Mouse (Mus musculus) hindbrain, embryonic 12.5 days (tissue): ENCODE measurements around the gene Cdca7. TPM values are rescaled to one million over a fixed set of nuclear protein-coding genes. Genes with fewer than 3 reads are reported as not detected.

Experiments used
- ATAC-seq: fragments of 200-750 bp; cut with Nextera tagmentation; 2 replicates; pipeline ENCODE4 v1.8.0; 2017; ENCODE audit warnings: moderate TSS enrichment; ENCODE audit not compliant: low FRiP score
- H3K27ac ChIP-seq: fragments of 300-500 bp; sonication (generic); 2 replicates; pipeline ENCODE4 v1.5.1; 2016; ENCODE audit warnings: mild to moderate bottlenecking
- H3K27me3 ChIP-seq: fragments of 300-500 bp; sonication (generic); 2 replicates; pipeline ENCODE4 v1.6.1; 2016; ENCODE audit warnings: mild to moderate bottlenecking
- H3K36me3 ChIP-seq: fragments of 300-500 bp; sonication (generic); 2 replicates; pipeline ENCODE4 v1.6.1; 2016; ENCODE audit warnings: mild to moderate bottlenecking
- H3K4me1 ChIP-seq: fragments of 300-500 bp; sonication (generic); 2 replicates; pipeline ENCODE4 v1.6.1; 2016
- H3K4me2 ChIP-seq: fragments of 300-500 bp; sonication (generic); replicated peaks from 2 replicates; pipeline ENCODE4 v1.6.1; 2016; ENCODE audit warnings: mild to moderate bottlenecking
- H3K4me3 ChIP-seq: fragments of 300-500 bp; sonication (generic); 2 replicates; pipeline ENCODE4 v1.5.1; 2016; ENCODE audit warnings: mild to moderate bottlenecking
- H3K9ac ChIP-seq: fragments of 300-500 bp; sonication (generic); 2 replicates; pipeline ENCODE4 v1.6.1; 2016; ENCODE audit warnings: mild to moderate bottlenecking, moderate library complexity
- H3K9me3 ChIP-seq: fragments of 300-500 bp; sonication (generic); replicated peaks from 2 replicates; pipeline ENCODE4 v1.6.1; 2016; ENCODE audit warnings: mild to moderate bottlenecking
- WGBS: fragments of 180-500 bp; shearing (Covaris S2); methylation state at CpG from one replicate; pipeline ENCODE4 v1.1.7; 2016; 5-methylcytosine and 5-hydroxymethylcytosine counted together
- polyA plus RNA-seq: library from polyadenylated mRNA; unstranded; fragments of >200 nt; fragmentation: Nextera tagmentation; extraction: Ambion mirVana; gene quantifications from 2 replicates; pipeline ENCODE4 v1.2.1, GENCODE M21; 2016

Gene Cdca7
- polyA plus RNA-seq, 1 experiment from 2014 or later = 101 TPM

DNA sequence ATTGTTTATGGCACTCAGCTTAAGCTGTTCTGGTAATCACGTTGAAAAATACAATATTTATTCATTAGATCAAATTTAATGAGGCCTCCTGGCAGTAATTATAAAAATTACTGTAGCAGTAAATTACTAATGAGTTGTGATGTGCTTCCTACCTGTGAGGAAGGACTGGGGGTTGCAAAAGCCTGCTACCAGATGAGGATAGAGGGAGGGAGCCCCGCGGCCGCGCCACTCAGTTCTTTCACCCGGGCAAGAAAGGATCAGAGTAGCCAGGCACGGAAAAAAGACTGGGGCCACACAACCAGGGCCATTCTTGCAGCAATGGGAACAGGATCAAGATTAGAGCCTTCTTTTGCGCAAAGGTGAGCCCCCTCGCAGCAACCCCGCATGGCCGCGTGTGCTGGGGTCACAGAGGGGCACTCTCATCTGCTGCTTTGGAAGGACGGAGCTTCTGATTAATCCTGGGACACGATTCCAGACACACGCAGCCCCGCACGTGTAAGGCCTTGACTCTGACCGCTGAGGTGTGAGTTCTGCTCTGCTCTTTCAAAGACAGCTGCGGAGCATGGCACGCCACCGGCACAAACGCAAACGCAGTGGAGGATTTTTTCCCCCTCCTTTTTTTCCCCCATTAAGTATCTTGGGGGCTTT, 23.2 kb downstream of the Cdca7 start:
- Histone ChIP-seq H3K9me3 (no peaks in the 10 kb centered on the region), H3K4me1 (peaks cover 11% of the 10 kb centered on the region), H3K27me3 (peaks cover 41% of the 10 kb centered on the region), H3K4me3 (peak overlapping the region; percentile 18), H3K36me3 (no peaks in the 10 kb centered on the region), H3K27ac (no peak overlapping the region), H3K9ac (peak overlapping the region; percentile 3; the same call in 1 of the 2 replicates), H3K4me2 (peak overlapping the region; percentile 52)
- WGBS = 3% methylated on average over 23 of the region's 23 CpGs
- no peak for ATAC-seq

DNA sequence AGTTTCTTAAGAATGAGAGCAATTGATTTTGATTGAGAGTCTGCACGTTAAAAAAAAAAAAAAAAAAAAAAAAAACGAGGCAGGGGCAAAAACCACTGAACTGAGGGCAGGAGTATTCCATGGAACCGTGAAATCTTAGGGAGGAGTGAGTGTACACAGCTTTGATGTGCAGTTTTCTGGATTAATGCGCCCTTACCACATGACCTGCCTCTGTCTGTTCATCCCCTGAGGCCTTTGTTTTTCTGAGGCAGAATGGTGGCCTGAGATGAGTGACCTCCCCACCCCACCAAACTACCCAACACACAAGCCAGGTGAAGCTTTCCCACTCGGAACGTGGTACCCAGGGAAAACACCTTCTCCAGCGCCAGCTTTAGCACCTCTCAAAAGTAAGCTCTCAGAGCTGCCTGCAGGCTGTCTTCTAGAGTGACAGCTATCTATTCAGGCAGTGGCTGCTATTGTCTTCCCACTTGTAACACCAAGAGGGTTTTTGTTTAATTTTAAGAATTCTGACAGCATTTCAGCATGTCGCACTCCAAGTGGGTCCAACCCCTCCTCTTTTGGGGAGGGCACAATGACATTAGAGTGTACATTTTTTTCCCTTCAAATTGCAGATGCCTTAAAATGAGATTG, 23.9 kb downstream of the Cdca7 start:
- 14% methylated on average over 8 of the region's 8 CpGs for WGBS
- ATAC-seq = no peak
- Histone ChIP-seq H3K4me3 (no peak overlapping the region), H3K27me3 (peaks cover 41% of the 10 kb centered on the region), H3K9ac (no peak overlapping the region), H3K4me2 (peak overlapping the region; percentile 52), H3K9me3 (no peaks in the 10 kb centered on the region), H3K36me3 (no peaks in the 10 kb centered on the region), H3K4me1 (peaks cover 11% of the 10 kb centered on the region), H3K27ac (no peak overlapping the region)

DNA sequence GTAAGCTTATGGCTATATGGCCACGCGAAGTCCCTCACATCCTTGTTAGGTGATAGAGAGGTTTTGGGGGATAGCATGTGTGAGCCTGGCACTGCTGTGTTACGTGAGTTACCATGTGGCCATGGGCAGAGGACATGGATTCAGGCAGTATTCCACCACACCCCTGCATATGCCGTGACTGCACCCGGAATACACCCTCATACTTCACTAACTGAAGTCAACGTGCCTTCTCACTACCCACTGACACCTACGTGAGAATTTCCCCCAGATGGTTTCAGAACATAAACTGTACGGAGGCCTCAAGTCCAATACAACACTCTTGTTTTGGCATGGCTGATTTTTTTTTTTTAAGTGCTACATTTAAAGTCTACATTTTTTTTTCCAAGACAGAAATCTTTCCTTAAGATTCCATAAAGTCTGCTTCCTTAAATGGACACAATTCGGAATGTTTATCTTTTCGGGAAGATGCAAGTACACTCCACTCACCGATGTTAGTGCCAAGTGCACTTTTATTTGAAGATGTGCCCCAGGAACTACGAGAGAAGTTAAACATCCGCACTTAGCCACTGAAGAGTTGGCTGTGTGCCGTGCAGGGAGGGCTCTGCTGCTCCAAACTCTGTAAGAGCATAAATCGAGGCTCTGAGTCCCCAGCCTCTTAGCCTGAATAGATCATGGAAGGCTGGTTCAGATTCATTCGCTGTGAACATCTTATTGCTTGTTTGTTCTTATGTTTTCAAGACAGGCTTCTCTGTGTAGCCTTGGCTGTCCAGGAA, 26.3 kb downstream of the Cdca7 start:
- Histone ChIP-seq H3K9ac (no peak overlapping the region), H3K4me3 (no peak overlapping the region), H3K36me3 (no peaks in the 10 kb centered on the region), H3K4me1 (peaks cover 11% of the 10 kb centered on the region), H3K27ac (no peak overlapping the region), H3K9me3 (no peaks in the 10 kb centered on the region), H3K4me2 (no peak overlapping the region), H3K27me3 (peaks cover 34% of the 10 kb centered on the region)
- no peak for ATAC-seq
- WGBS = 91% methylated on average over 16 of the region's 16 CpGs

DNA sequence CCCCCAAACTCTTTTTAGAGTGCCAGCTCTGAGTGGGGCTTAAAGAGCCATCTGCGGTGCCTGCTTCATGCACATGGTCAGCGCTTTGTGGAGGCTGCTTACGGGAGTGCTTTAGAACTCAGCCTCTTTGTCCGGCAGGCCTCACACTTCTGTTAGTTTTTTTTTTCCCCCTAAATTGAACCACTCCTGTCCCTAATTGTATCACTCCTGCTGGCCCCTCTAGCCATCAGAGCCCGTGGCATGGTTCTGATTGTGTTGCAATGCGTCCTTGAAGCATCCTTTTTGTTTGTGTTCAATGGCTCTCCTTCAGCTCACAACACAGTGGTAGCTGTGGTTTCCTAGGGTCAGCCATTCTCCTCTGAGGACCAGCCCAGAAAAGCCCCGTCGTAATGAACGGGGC, 27.7 kb downstream of the Cdca7 start:
- Histone ChIP-seq H3K36me3 (no peaks in the 10 kb centered on the region), H3K4me3 (no peak overlapping the region), H3K27ac (no peak overlapping the region), H3K4me2 (no peak overlapping the region), H3K9me3 (no peaks in the 10 kb centered on the region), H3K4me1 (peaks cover 21% of the 10 kb centered on the region), H3K9ac (no peak overlapping the region), H3K27me3 (peaks cover 29% of the 10 kb centered on the region)
- WGBS = 38% methylated on average over 9 of the region's 9 CpGs
- ATAC-seq = no peak

DNA sequence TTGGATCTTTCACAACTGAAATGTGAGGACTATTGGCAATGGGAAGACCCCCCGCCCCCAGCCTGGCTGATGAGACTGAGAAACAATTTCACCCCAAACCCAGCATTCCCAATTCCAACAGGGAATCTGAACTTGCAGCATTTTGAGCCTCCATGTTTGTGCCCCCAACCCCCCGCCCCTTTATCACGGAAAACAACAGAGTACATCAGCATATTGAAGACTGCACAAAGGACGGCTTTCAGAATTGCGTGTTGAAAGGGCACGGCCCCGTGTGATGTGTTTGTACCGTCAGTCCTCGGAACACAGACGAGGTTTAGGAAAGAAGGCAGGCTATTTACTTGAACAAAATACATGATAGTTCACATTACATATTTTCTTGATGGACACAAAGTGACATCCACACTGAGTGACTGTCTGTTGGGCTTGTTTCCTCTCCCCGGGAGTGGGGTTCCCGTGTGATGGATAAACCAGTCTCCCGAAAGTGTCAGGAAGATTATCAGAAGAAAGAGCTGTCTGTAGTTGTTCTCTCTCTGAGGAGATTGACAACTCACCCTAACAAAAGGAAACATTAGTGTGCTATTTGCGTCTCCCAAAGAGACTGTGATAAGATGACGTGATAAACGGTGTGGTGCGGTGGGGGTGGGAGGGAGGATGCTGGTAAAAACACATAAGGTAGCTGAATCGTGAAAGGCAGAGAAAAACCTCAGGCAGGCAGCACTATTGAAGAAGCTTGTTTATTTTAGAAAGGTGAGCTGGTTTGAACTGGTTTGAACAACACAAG, 32.1 kb downstream of the Cdca7 start:
- Histone ChIP-seq H3K27ac (no peak overlapping the region), H3K36me3 (no peaks in the 10 kb centered on the region), H3K9ac (no peak overlapping the region), H3K4me3 (no peak overlapping the region), H3K9me3 (no peaks in the 10 kb centered on the region), H3K27me3 (peaks cover 10% of the 10 kb centered on the region), H3K4me2 (peak overlapping the region; percentile 37), H3K4me1 (peaks cover 10% of the 10 kb centered on the region; the same call in 1 of the 2 replicates)
- WGBS = 29% methylated on average over 18 of the region's 18 CpGs
- ATAC-seq = no peak

DNA sequence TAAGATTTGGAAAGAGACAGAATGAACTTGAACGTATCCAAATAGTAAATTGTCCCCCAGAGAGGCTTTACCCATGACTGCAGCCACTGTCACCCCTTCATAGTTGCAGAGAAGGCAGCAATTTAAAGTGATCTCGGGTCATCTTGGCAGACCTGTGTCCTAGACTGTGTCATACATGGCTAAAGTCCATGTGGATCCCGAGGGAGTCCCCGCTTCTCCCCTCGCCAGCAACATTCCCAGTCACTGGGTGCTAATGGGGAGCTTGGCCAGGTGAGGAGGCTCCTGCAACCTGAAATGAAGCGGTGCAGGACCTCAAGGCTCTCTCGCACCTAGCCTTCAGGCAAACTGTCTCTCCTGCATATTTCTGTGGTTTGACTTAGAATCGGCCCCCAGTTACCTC, 32.9 kb downstream of the Cdca7 start:
- H3K27me3 ChIP-seq = peaks cover 8% of the 10 kb centered on the region
- H3K36me3 ChIP-seq = no peaks in the 10 kb centered on the region
- H3K27ac ChIP-seq = no peak overlapping the region
- H3K4me3 ChIP-seq = no peak overlapping the region
- ATAC-seq = no peak
- no peak overlapping the region for H3K9ac ChIP-seq
- WGBS = 91% methylated on average over 8 of the region's 8 CpGs
- H3K4me2 ChIP-seq = no peak overlapping the region
- no peaks in the 10 kb centered on the region for H3K9me3 ChIP-seq
- peaks cover 10% of the 10 kb centered on the region; the same call in 1 of the 2 replicates for H3K4me1 ChIP-seq

DNA sequence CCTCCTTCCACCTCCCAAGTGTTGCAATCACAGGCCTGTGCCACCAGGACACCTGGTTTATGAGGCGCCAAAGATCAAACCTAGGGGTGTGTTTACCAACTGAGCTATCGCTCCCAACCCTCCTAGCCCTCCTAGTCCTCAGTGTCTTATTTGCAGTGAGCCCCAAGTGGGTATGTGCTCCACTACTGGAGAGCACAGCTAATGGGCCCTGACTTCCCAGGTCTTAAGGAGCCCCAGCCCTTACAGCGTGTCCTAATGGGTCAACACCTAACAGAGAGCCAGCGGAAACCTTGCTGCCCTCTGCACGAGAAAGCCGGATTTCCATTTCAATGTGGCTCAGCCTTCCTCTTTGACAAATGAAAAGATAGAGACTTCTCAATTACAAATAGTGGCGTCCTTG, 39.6 kb downstream of the Cdca7 start:
- WGBS = 29% methylated on average over 7 of the region's 7 CpGs
- peaks cover 9% of the 10 kb centered on the region; the same call in 1 of the 2 replicates for H3K4me1 ChIP-seq
- H3K9ac ChIP-seq = no peak overlapping the region
- H3K9me3 ChIP-seq = no peaks in the 10 kb centered on the region
- H3K27ac ChIP-seq = no peak overlapping the region
- no peak overlapping the region for H3K4me3 ChIP-seq
- ATAC-seq = no peak
- H3K27me3 ChIP-seq = peaks cover 45% of the 10 kb centered on the region
- no peak overlapping the region for H3K4me2 ChIP-seq
- no peaks in the 10 kb centered on the region for H3K36me3 ChIP-seq

DNA sequence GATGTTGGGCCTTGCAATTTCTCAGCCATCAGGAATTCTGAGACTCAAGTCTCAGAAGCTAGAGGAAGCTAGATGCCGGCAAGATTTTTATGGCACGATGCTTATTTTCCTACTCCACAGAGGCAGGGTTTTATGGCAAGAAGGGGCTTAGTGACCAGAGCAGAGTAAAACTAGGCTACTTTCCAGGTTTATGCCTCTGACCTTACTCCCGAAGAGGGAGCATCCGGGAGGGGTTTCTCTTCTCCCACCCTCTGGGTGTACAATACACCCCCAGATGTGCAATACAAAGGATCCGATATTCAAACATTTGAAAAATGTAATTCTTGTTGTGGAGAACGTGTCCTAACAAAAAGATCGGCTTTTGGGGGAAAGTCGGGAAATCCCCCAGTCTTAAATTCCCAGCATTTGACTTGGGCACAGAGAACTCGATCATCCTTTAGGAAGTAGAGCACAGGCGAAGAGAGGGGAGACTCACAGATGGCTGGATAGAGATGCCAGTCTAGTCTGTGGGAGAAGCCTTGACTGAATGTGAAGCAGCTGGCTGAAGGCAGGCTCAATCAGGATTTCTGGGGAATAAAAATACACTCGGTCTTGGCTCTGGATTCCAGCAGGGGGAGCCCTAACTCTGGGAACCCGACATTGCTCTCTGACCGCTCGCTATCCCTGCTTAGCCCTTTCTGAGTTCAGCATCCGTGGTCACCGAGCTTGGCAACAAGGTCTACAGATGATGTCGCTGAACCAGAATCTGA, 40.2 kb downstream of the Cdca7 start:
- WGBS = 17% methylated on average over 17 of the region's 17 CpGs
- Histone ChIP-seq H3K4me3 (no peak overlapping the region), H3K9me3 (no peaks in the 10 kb centered on the region), H3K9ac (0 out of 2 replicates have a peak overlapping the region, but pooled peaks have one; percentile 13), H3K27ac (no peak overlapping the region), H3K27me3 (peaks cover 45% of the 10 kb centered on the region), H3K4me1 (peaks cover 9% of the 10 kb centered on the region; the same call in 1 of the 2 replicates), H3K36me3 (no peaks in the 10 kb centered on the region), H3K4me2 (peak overlapping the region; percentile 21)
- ATAC-seq = peak; percentile 69; the same call in 1 of the 2 replicates

DNA sequence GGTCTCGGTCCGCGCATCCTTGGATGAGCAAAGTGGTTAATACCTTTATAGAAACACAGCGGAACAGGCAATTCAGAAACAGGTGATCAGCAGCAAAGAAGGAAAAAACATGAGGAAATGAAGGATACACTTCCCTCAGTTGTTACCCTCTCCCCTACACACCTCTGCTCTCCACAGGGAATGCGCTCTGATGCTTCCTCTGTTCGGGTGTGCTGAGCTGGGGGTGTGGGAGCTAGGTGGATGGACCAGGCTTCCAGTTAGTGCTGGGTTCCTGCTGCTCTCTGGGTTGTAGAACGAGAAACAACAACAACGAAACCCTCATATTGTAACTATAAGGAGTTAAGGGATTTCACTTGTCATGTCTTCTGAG, 40.7 kb downstream of the Cdca7 start:
- ATAC-seq = no peak; the same call in 1 of the 2 replicates
- H3K4me2 ChIP-seq = peak overlapping the region; percentile 21; the same call in 1 of the 2 replicates
- H3K27ac ChIP-seq = no peak overlapping the region
- H3K27me3 ChIP-seq = peaks cover 45% of the 10 kb centered on the region
- WGBS = 31% methylated on average over 8 of the region's 8 CpGs
- no peaks in the 10 kb centered on the region for H3K9me3 ChIP-seq
- H3K9ac ChIP-seq = no peak overlapping the region
- no peaks in the 10 kb centered on the region for H3K36me3 ChIP-seq
- peaks cover 9% of the 10 kb centered on the region; the same call in 1 of the 2 replicates for H3K4me1 ChIP-seq
- H3K4me3 ChIP-seq = no peak overlapping the region

DNA sequence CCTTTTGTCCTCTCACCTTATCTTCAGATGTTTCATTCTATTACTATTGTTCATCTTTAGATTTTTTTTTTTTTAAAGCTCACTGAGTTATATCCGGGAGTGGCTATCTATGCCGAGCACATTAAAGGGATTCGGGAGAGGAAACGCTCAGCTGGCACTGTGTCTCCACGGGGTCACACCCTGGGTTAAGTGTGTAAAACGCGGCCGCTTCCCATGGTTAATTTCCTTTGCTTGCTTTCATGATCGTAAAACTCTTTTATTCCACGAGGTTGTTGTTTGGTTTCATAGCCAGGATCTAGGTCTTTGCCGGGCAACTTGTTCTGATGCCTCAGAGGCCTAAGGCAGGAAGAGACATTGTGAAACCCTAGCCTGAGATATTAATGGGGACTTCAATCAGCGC, 48.1 kb downstream of the Cdca7 start:
- Histone ChIP-seq H3K36me3 (no peaks in the 10 kb centered on the region), H3K4me3 (no peak overlapping the region), H3K27ac (no peak overlapping the region), H3K9me3 (no peaks in the 10 kb centered on the region), H3K4me1 (no peaks in the 10 kb centered on the region), H3K4me2 (no peak overlapping the region), H3K27me3 (peaks cover 21% of the 10 kb centered on the region), H3K9ac (no peak overlapping the region)
- WGBS = 67% methylated on average over 12 of the region's 12 CpGs
- ATAC-seq = no peak

DNA sequence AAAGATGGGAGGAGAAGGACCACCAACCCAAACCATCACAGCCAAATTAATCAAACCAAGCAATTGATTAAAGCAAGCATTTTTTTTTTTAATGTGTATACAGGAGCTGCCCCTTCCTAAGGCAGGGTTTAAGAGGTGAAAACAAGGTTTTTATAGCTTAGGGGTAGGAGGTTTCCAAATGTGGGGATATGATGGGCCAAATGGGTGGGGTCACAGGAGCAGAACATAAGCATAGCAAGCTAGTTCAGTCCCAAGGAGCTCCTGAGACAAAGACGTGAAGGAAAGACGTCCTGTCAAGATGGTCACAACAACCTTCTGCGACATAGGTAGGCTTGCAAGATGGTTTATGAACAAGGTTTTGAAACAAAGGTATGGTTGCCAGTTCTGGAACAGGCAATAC, 49.6 kb downstream of the Cdca7 start:
- no peak for ATAC-seq
- H3K27me3 ChIP-seq = peaks cover 13% of the 10 kb centered on the region
- H3K4me1 ChIP-seq = peaks cover 6% of the 10 kb centered on the region; the same call in 1 of the 2 replicates
- no peaks in the 10 kb centered on the region for H3K36me3 ChIP-seq
- 89% methylated on average over 3 of the region's 3 CpGs for WGBS
- no peak overlapping the region for H3K27ac ChIP-seq
- H3K9ac ChIP-seq = no peak overlapping the region
- H3K9me3 ChIP-seq = no peaks in the 10 kb centered on the region
- no peak overlapping the region for H3K4me3 ChIP-seq
- H3K4me2 ChIP-seq = no peak overlapping the region
